Mouse (Mus musculus): ENCODE data around the gene Scmh1.

GRCm38 (mm10) chr4:120511203-120511602 lies 106.1 kb downstream of the Scmh1 start:
- no peak for TF ChIP-seq CTCF (IDR thresholded peaks at IDR 0.05; ENCODE audit: low read depth)
- TF ChIP-seq EP300 (optimal IDR thresholded peaks at IDR 0.05), result no peak
